Mouse (Mus musculus) spleen, adult 12 weeks (tissue): ENCODE results near the gene Zdhhc14.
A peak's percentile ranks its signal among the peaks of the same experiment; 100 is the strongest.

Source experiments
- DNase-seq: peaks from one replicate; pipeline ENCODE4 v3.0.0; 2022; ENCODE audit warnings: low spot score

Zdhhc14 gene

GRCm38 (mm10) chr17:5741061-5741460 is 248.7 kb downstream of the Zdhhc14 start:
- no peak for DNase-seq

GRCm38 (mm10) chr17:5744016-5744415 is 251.7 kb downstream of the Zdhhc14 start:
- DNase-seq, result no peak

GRCm38 (mm10) chr17:5746378-5746777 is 254.0 kb downstream of the Zdhhc14 start:
- no peak for DNase-seq

- DNase-seq, result no peak
Observed at GRCm38 (mm10) chr17:5747539-5748500, 255.5 kb downstream of the Zdhhc14 start.

- DNase-seq, result no peak
Observed at GRCm38 (mm10) chr17:5748501-5748894, 256.1 kb downstream of the Zdhhc14 start.

- no peak for DNase-seq
Observed at GRCm38 (mm10) chr17:5750278-5750677, 257.9 kb downstream of the Zdhhc14 start.

GRCm38 (mm10) chr17:5751066-5751465 is 258.7 kb downstream of the Zdhhc14 start:
- no peak for DNase-seq

GRCm38 (mm10) chr17:5752322-5752715 is 260.0 kb downstream of the Zdhhc14 start:
- no peak for DNase-seq

GRCm38 (mm10) chr17:5752716-5753585 is 260.6 kb downstream of the Zdhhc14 start:
- DNase-seq, result peak; percentile 45

- DNase-seq, result no peak
Observed at GRCm38 (mm10) chr17:5755489-5755888, 263.1 kb downstream of the Zdhhc14 start.

- DNase-seq, result no peak
Observed at GRCm38 (mm10) chr17:5756065-5756464, 263.7 kb downstream of the Zdhhc14 start.

- DNase-seq, result no peak
Observed at GRCm38 (mm10) chr17:5756855-5757254, 264.5 kb downstream of the Zdhhc14 start.

GRCm38 (mm10) chr17:5763768-5764167 is 271.4 kb downstream of the Zdhhc14 start:
- no peak for DNase-seq

- no peak for DNase-seq
Observed at GRCm38 (mm10) chr17:5764270-5764669, 271.9 kb downstream of the Zdhhc14 start.

GRCm38 (mm10) chr17:5765746-5766145 is 273.4 kb downstream of the Zdhhc14 start:
- DNase-seq, result no peak

GRCm38 (mm10) chr17:5768164-5768705 is 275.9 kb downstream of the Zdhhc14 start:
- no peak for DNase-seq

- no peak for DNase-seq
Observed at GRCm38 (mm10) chr17:5768810-5769520, 276.6 kb downstream of the Zdhhc14 start.

- DNase-seq, result no peak
Observed at GRCm38 (mm10) chr17:5769776-5770175, 277.4 kb downstream of the Zdhhc14 start.

GRCm38 (mm10) chr17:5770265-5771249 is 278.2 kb downstream of the Zdhhc14 start:
- DNase-seq, result no peak

GRCm38 (mm10) chr17:5780213-5780975 is 288.0 kb downstream of the Zdhhc14 start:
- no peak for DNase-seq
